Mouse (Mus musculus) heart, embryonic 14.5 days (tissue): Measurements from ENCODE around the gene Mfsd5. TPM values are rescaled to one million over a fixed set of nuclear protein-coding genes. Genes with fewer than 3 reads are reported as not detected.

Experiments
- ATAC-seq: fragments of 200-750 bp; cut with Nextera tagmentation; 2 replicates; pipeline ENCODE4 v1.8.0; 2017; ENCODE audit warnings: low read depth, moderate TSS enrichment; ENCODE audit not compliant: insufficient number of reproducible peaks, insufficient read depth, low FRiP score
- H3K27ac ChIP-seq, 2 experiments: fragments of 200-500 bp in 1 of 2; fragments of 300-500 bp in 1 of 2; sonication (generic) in 1 of 2; replicated peaks in 1 of 2; 2 replicates each; pipeline ENCODE4 v1.5.1; 2012 to 2014; ENCODE audit warnings: low read depth in 2 of 2, low read length in 2 of 2, control low read depth in 1 of 2, mild to moderate bottlenecking in 1 of 2, mixed read lengths in 1 of 2; ENCODE audit not compliant: control insufficient read depth in 1 of 2, insufficient read depth in 1 of 2
- H3K27me3 ChIP-seq: fragments of 300-500 bp; sonication (generic); 2 replicates; pipeline ENCODE4 v1.6.1; 2014; ENCODE audit warnings: mild to moderate bottlenecking, low read length, control low read depth; ENCODE audit not compliant: control insufficient read depth, insufficient read depth
- H3K36me3 ChIP-seq: fragments of 300-500 bp; sonication (generic); 2 replicates; pipeline ENCODE4 v1.6.1; 2014; ENCODE audit warnings: mild to moderate bottlenecking, control low read depth, low read length, mixed read lengths; ENCODE audit not compliant: control insufficient read depth, insufficient read depth
- H3K4me1 ChIP-seq, 2 experiments: fragments of 200-500 bp in 1 of 2; fragments of 300-500 bp in 1 of 2; sonication (generic) in 1 of 2; 2 replicates each; pipeline ENCODE4 v1.6.1; 2012 to 2014; ENCODE audit warnings: low read length in 2 of 2, control low read depth in 1 of 2, mixed read lengths in 1 of 2; ENCODE audit not compliant: control insufficient read depth in 2 of 2, insufficient read depth in 2 of 2
- H3K4me2 ChIP-seq: fragments of 300-500 bp; sonication (generic); 2 replicates; pipeline ENCODE4 v1.6.1; 2014; ENCODE audit warnings: mild to moderate bottlenecking, low read length
- H3K4me3 ChIP-seq, 2 experiments: fragments of 200-500 bp in 1 of 2; fragments of 300-500 bp in 1 of 2; sonication (generic) in 1 of 2; 2 replicates each; pipeline ENCODE4 v1.5.1; 2012 to 2014; ENCODE audit warnings: low read length in 2 of 2, mild to moderate bottlenecking in 2 of 2, control low read depth in 1 of 2, low read depth in 1 of 2, moderate library complexity in 1 of 2; ENCODE audit not compliant: control insufficient read depth in 1 of 2, insufficient read depth in 1 of 2
- H3K9ac ChIP-seq: fragments of 300-500 bp; sonication (generic); 2 replicates; pipeline ENCODE4 v1.6.1; 2014; ENCODE audit warnings: mild to moderate bottlenecking, low read length
- H3K9me3 ChIP-seq: fragments of 300-500 bp; sonication (generic); 2 replicates; pipeline ENCODE4 v1.6.1; 2016; ENCODE audit warnings: low read length, control low read depth; ENCODE audit not compliant: control insufficient read depth
- WGBS: fragments of 180-500 bp; shearing (Covaris S2); extraction: QIAGEN DNeasy Blood & Tissue Kit; methylation state at CpG from one replicate; pipeline ENCODE4 v1.1.7; 2014; 5-methylcytosine and 5-hydroxymethylcytosine counted together
- polyA plus RNA-seq: library from polyadenylated mRNA; unstranded; fragments of >200 nt; fragmentation: Nextera tagmentation; extraction: Ambion mirVana; gene quantifications from 2 replicates; pipeline ENCODE4 v1.2.1, GENCODE M21; 2014

Mfsd5 gene
- polyA plus RNA-seq, 1 experiment from 2014 or later: 39.2 TPM

GRCm38 (mm10) chr15:102238543-102239259, 40.6 kb upstream of the Mfsd5 start:
- peaks cover 12% of the 10 kb centered on the region; the same call in 1 of the 2 replicates for H3K36me3 ChIP-seq
- WGBS: 77% methylated on average over 14 of the region's 14 CpGs
- ATAC-seq: no peak
- no peak overlapping the region for H3K9ac ChIP-seq
- peaks cover 6 to 7% of the 10 kb centered on the region in 2 experiments; a peak in 3 of 4 replicates for H3K4me1 ChIP-seq
- H3K4me2 ChIP-seq: no peak overlapping the region
- H3K4me3 ChIP-seq: no peak overlapping the region
- H3K27ac ChIP-seq: no peak overlapping the region
- H3K27me3 ChIP-seq: peaks cover 21% of the 10 kb centered on the region
- H3K9me3 ChIP-seq: no peaks in the 10 kb centered on the region

- no peak overlapping the region for H3K4me2 ChIP-seq
Measured at GRCm38 (mm10) chr15:102239260-102239590, 40.0 kb upstream of the Mfsd5 start.

GRCm38 (mm10) chr15:102239851-102240250, 39.4 kb upstream of the Mfsd5 start:
- Histone ChIP-seq H3K27ac (no peak overlapping the region), H3K4me1 (peaks cover 8 to 13% of the 10 kb centered on the region in 2 experiments; a peak in 3 of 4 replicates), H3K9ac (no peak overlapping the region), H3K27me3 (peaks cover 31% of the 10 kb centered on the region), H3K9me3 (no peaks in the 10 kb centered on the region), H3K4me3 (no peak overlapping the region), H3K36me3 (peaks cover 10% of the 10 kb centered on the region; the same call in 1 of the 2 replicates), H3K4me2 (no peak overlapping the region)
- ATAC-seq: no peak
- 65% methylated on average over 11 of the region's 11 CpGs for WGBS

More at GRCm38 (mm10) chr15:102239260-102239590, 40.0 kb upstream of the Mfsd5 start:
- 0 out of 2 replicates have a peak, but pooled peaks have one; percentile 60 for ATAC-seq
- H3K4me3 ChIP-seq: no peak overlapping the region
- 7% methylated on average over 9 of the region's 9 CpGs for WGBS
- no peak overlapping the region for H3K9ac ChIP-seq
- H3K36me3 ChIP-seq: peaks cover 12% of the 10 kb centered on the region; the same call in 1 of the 2 replicates
- no peak overlapping the region for H3K27ac ChIP-seq
- no peaks in the 10 kb centered on the region for H3K9me3 ChIP-seq
- H3K27me3 ChIP-seq: peaks cover 25% of the 10 kb centered on the region
- H3K4me1 ChIP-seq: peaks cover 8 to 10% of the 10 kb centered on the region in 2 experiments; a peak in 3 of 4 replicates

- Histone ChIP-seq H3K4me2 (no peak overlapping the region), H3K27ac (peak overlapping the region in 1 of 2 experiments; percentile 57; a peak in 1 of 4 replicates), H3K9me3 (no peaks in the 10 kb centered on the region), H3K9ac (no peak overlapping the region), H3K27me3 (peaks cover 39% of the 10 kb centered on the region), H3K4me3 (no peak overlapping the region), H3K36me3 (peaks cover 9% of the 10 kb centered on the region; the same call in 1 of the 2 replicates), H3K4me1 (peaks cover 10 to 16% of the 10 kb centered on the region in 2 experiments; a peak in 3 of 4 replicates)
- WGBS: 71% methylated on average over 4 of the region's 4 CpGs
- ATAC-seq: no peak
Measured at GRCm38 (mm10) chr15:102240607-102241006, 38.6 kb upstream of the Mfsd5 start.

- no peak overlapping the region for H3K27ac ChIP-seq
- no peak for ATAC-seq
- H3K9ac ChIP-seq: no peak overlapping the region
- H3K4me2 ChIP-seq: peak overlapping the region; percentile 98; the same call in 1 of the 2 replicates
- H3K4me1 ChIP-seq: peaks cover 10 to 20% of the 10 kb centered on the region in 2 experiments; a peak in 3 of 4 replicates
- no peaks in the 10 kb centered on the region for H3K9me3 ChIP-seq
- H3K4me3 ChIP-seq: no peak overlapping the region
- peaks cover 44% of the 10 kb centered on the region for H3K27me3 ChIP-seq
- WGBS: 42% methylated on average over 12 of the region's 12 CpGs
- H3K36me3 ChIP-seq: peaks cover 9% of the 10 kb centered on the region; the same call in 1 of the 2 replicates
Measured at GRCm38 (mm10) chr15:102242404-102243228, 36.6 kb upstream of the Mfsd5 start.

- ATAC-seq: no peak
- Histone ChIP-seq H3K9me3 (no peaks in the 10 kb centered on the region), H3K27ac (0 out of 4 replicates have a peak overlapping the region, but pooled peaks of 1 of the 2 experiments have one; percentile 12), H3K27me3 (peaks cover 45% of the 10 kb centered on the region), H3K36me3 (peaks cover 6% of the 10 kb centered on the region; the same call in 1 of the 2 replicates), H3K9ac (peak overlapping the region; percentile 54), H3K4me1 (peaks cover 10 to 20% of the 10 kb centered on the region in 2 experiments; a peak in 3 of 4 replicates), H3K4me2 (peak overlapping the region; percentile 98), H3K4me3 (no peak overlapping the region; a peak in 1 of 4 replicates)
- WGBS: 27% methylated on average over 22 of the region's 22 CpGs
Measured at GRCm38 (mm10) chr15:102243229-102244190, 35.7 kb upstream of the Mfsd5 start.
